Mouse (Mus musculus) lung, postnatal 0 days (tissue): ENCODE data around the gene Klf12. TPM values are rescaled to one million over a fixed set of nuclear protein-coding genes. Genes with fewer than 3 reads are reported as not detected.
A peak's percentile ranks its signal among the peaks of the same experiment; 100 is the strongest.

Experiments
- ATAC-seq: fragments of 200-750 bp; cut with Nextera tagmentation; 2 replicates; pipeline ENCODE4 v1.8.0; 2017; ENCODE audit warnings: moderate library complexity
- DNase-seq: peaks from one replicate; pipeline ENCODE4 v3.0.0-alpha.2; 2016; ENCODE audit warnings: low spot score
- H3K27ac ChIP-seq: fragments of 300-500 bp; sonication (generic); 2 replicates; pipeline ENCODE4 v1.5.1; 2014; ENCODE audit warnings: antibody characterized with exemption, mild to moderate bottlenecking, low read length, mixed read lengths
- H3K27me3 ChIP-seq: fragments of 300-500 bp; sonication (generic); replicated peaks from 2 replicates; pipeline ENCODE4 v1.6.1; 2014; ENCODE audit warnings: low read length, mixed read lengths; ENCODE audit not compliant: insufficient read depth
- H3K36me3 ChIP-seq: fragments of 300-500 bp; sonication (generic); 2 replicates; pipeline ENCODE4 v1.6.1; 2014; ENCODE audit warnings: low read length, mixed read lengths; ENCODE audit not compliant: insufficient read depth
- H3K4me1 ChIP-seq: fragments of 300-500 bp; sonication (generic); 2 replicates; pipeline ENCODE4 v1.6.1; 2014; ENCODE audit warnings: antibody characterized with exemption, low read depth, low read length, mixed read lengths; ENCODE audit not compliant: insufficient read depth
- H3K4me2 ChIP-seq: fragments of 300-500 bp; sonication (generic); replicated peaks from 2 replicates; pipeline ENCODE4 v1.6.1; 2014; ENCODE audit warnings: low read depth, mild to moderate bottlenecking, low read length, moderate library complexity, mixed read lengths
- H3K4me3 ChIP-seq: fragments of 300-500 bp; sonication (generic); 2 replicates; pipeline ENCODE4 v1.5.1; 2014; ENCODE audit warnings: low read depth, low read length
- H3K9ac ChIP-seq: fragments of 300-500 bp; sonication (generic); replicated peaks from 2 replicates; pipeline ENCODE4 v1.6.1; 2014; ENCODE audit warnings: low read depth, mild to moderate bottlenecking
- H3K9me3 ChIP-seq: fragments of 300-500 bp; sonication (generic); 2 replicates; pipeline ENCODE4 v1.6.1; 2016; ENCODE audit warnings: low read length, mixed read lengths
- CTCF ChIP-seq: IDR thresholded peaks from 2 replicates; pipeline ENCODE4 v1.5.1; 2016; ENCODE audit warnings: antibody characterized with exemption, mild to moderate bottlenecking
- EP300 ChIP-seq: IDR thresholded peaks from 2 replicates; pipeline ENCODE4 v1.6.1; 2016; ENCODE audit warnings: antibody characterized with exemption, mild to moderate bottlenecking, control low read depth
- WGBS: fragments of 180-500 bp; shearing (Covaris S2); extraction: QIAGEN DNeasy Blood & Tissue Kit; methylation state at CpG from one replicate; pipeline ENCODE4 v1.1.7; 2014; 5-methylcytosine and 5-hydroxymethylcytosine counted together
- polyA plus RNA-seq: library from polyadenylated mRNA; unstranded; fragments of >200 nt; fragmentation: Nextera tagmentation; extraction: Ambion mirVana; gene quantifications from 2 replicates; pipeline ENCODE4 v1.2.1, GENCODE M21; 2015

Gene Klf12
- polyA plus RNA-seq, 1 experiment from 2014 or later, result 5.2 TPM

DNA sequence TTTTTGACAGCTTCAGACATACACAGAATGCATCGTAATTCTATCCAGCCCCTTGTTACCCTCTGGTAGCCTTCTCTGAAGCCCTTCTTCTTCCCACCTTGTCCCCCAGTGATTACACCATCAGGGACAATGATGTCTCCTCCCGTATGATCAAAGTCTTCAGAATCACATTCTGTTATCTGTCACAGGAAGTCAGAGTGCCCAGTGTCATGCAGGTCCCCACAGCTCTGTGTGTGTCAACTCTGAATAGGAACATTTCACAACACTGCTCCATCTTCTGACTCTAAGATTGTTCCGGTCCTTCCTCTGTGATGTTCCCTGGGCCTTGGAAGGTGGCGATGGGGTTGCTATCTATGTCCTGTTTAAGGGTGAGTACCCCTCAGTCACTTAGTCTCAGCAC, 62.2 kb downstream of the Klf12 start:
- Histone ChIP-seq H3K4me3 (no peak overlapping the region), H3K4me2 (no peak overlapping the region), H3K9me3 (no peaks in the 10 kb centered on the region), H3K27me3 (no peaks in the 10 kb centered on the region), H3K27ac (no peak overlapping the region), H3K4me1 (no peaks in the 10 kb centered on the region), H3K9ac (no peak overlapping the region), H3K36me3 (no peaks in the 10 kb centered on the region)
- ATAC-seq (no peak), DNase-seq (no peak)
- WGBS, result 76% methylated on average over 4 of the region's 4 CpGs
- TF ChIP-seq EP300, result no peak
- no peak for TF ChIP-seq CTCF

DNA sequence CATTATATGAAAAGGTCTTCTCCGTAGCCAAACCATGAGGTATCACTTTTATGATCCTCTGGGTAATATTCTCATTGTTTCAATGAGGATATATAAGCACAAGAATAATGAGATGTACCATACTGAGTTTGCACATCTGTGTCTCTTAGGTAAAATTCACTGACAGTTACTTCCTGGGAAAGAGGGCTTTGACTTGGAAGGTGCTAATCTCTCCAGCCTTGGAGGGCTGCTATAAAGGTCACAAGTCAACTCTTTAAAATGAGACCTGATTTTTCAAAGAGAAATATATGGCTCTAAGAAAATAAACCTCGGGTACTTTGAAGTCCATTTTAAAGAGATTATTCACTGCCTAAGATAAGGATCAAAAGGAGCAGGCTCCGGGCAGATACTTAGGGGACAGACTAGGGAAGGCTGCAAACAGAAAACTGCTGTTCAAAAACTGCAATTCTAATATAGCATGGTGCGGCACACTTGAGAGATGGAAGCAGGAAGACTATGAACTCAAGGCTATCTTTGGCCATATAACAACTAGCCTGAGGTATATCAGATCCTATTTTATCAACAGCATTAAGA, 69.2 kb downstream of the Klf12 start:
- 35% methylated on average over 4 of the region's 4 CpGs for WGBS
- Histone ChIP-seq H3K9ac (no peak overlapping the region), H3K4me1 (no peaks in the 10 kb centered on the region), H3K4me3 (no peak overlapping the region), H3K27ac (no peak overlapping the region), H3K9me3 (no peaks in the 10 kb centered on the region), H3K27me3 (no peaks in the 10 kb centered on the region), H3K36me3 (no peaks in the 10 kb centered on the region), H3K4me2 (no peak overlapping the region)
- DNase-seq (no peak), ATAC-seq (no peak)
- TF ChIP-seq CTCF (no peak), EP300 (no peak)

DNA sequence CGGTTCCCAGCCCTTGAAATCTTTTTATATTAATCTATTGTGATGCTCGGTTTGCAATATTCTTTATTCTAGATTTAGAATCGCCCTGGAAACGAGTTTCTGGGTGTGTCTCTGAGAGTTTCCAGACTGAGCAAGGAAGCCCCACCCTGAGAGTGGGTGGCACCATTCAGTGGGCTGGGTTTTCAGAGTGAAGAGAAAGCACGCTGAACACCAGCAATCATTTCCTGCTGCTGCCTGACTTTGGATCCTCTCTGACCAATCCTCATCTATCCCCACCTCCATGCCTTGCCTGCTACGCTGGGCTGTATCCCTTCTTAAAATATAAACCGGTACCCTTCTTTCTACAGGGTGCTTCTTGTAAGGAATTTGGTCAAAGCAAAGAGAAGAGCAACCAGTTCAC, 71.4 kb downstream of the Klf12 start:
- Histone ChIP-seq H3K27me3 (no peaks in the 10 kb centered on the region), H3K4me1 (no peaks in the 10 kb centered on the region), H3K27ac (no peak overlapping the region), H3K9ac (no peak overlapping the region), H3K4me3 (no peak overlapping the region), H3K36me3 (no peaks in the 10 kb centered on the region), H3K9me3 (no peaks in the 10 kb centered on the region), H3K4me2 (no peak overlapping the region)
- no peak for TF ChIP-seq CTCF
- no peak for TF ChIP-seq EP300
- 71% methylated on average over 7 of the region's 7 CpGs for WGBS
- DNase-seq, result peak; percentile 22
- ATAC-seq, result 0 out of 2 replicates have a peak, but pooled peaks have one; percentile 40

DNA sequence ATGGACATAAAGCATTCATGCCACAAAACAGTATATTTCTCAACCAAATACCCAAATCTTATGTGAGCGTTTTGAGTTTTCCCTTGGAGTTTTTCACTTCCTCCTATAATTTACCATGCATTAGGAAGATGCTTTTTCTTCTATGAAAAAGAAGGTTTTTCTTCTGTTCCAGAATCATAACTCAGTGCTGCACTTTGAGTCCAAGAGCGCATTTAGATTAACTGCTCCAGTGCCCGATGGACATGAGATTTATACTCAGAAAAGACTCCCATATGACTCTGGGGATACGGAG, 72.7 kb downstream of the Klf12 start:
- Histone ChIP-seq H3K27ac (no peak overlapping the region), H3K9me3 (no peaks in the 10 kb centered on the region), H3K4me1 (no peaks in the 10 kb centered on the region), H3K4me2 (no peak overlapping the region), H3K27me3 (no peaks in the 10 kb centered on the region), H3K9ac (no peak overlapping the region), H3K4me3 (no peak overlapping the region), H3K36me3 (no peaks in the 10 kb centered on the region)
- no peak for ATAC-seq
- no peak for DNase-seq
- no peak for TF ChIP-seq EP300
- TF ChIP-seq CTCF, result no peak
- 96% methylated on average over 4 of the region's 4 CpGs for WGBS

DNA sequence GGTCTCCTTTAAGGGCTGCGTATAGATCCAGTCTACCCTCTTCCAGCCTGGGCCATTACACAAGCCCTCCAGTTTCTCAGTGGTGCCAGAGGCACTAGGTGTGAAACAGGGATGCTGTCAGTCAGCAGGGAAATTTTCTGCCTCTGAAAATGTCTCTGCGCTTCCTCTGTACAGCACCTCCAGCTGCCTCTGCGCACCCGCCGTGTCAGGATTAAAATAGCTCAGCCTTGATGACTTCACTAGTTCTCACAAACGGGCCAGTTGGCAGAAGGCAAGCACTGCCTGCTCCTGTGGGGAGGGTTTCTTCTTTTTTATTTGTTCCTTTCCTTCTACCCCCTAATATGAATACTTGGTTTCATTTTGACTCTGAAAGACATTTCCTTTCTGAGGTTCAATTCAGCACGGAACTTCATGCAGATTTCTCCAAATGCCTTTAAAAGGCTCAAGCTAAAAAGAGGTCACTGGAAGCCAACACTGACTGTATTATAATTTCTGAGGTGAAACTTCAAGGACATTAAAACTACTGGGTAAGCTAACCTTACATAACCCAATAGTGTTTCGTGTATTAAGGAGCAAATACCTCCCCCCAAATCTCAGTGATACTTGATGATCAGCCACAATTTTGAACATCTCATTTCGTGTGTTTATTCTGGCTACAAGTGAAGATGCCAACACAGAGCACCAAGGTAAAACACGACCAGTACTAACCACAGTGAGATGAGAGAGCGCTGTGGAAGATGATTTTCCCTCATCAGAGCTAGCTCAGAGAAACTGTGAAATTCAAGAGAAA, 73.2 kb downstream of the Klf12 start:
- Histone ChIP-seq H3K27me3 (no peaks in the 10 kb centered on the region), H3K4me1 (no peaks in the 10 kb centered on the region), H3K9me3 (no peaks in the 10 kb centered on the region), H3K9ac (no peak overlapping the region), H3K4me2 (no peak overlapping the region), H3K27ac (no peak overlapping the region), H3K4me3 (no peak overlapping the region), H3K36me3 (no peaks in the 10 kb centered on the region)
- no peak for ATAC-seq
- no peak for TF ChIP-seq EP300
- no peak for TF ChIP-seq CTCF
- no peak for DNase-seq
- WGBS, result 59% methylated on average over 11 of the region's 11 CpGs

DNA sequence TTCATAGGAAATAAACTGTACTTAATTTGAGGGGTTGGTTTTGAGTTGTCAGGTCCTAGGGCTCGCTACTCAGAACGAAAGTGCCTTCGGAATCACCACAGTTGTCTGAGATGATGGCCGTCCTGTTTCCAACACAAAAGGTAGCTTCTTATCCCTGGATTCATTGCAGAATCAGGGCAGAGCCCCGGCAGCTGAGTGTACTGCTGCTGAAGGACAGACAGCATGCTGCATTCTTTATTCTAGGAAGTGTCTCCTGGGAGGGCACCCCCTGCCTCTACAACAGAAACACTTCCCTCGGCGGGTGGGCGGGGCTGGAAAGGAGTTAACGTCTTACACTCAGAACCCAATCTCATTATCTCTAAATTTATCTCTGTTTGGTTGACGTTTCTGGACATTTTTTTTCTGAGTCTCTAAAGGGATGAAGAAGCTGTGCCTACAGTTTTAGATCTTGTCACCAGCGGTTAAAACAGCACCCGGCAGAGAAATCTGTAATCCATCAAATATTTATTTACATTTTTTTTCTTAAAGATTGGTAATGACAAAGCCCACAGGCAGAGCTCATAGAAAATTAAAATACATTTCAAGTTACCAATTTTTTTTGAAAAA, 74.6 kb downstream of the Klf12 start:
- Histone ChIP-seq H3K9me3 (no peaks in the 10 kb centered on the region), H3K4me2 (no peak overlapping the region), H3K27ac (no peak overlapping the region), H3K27me3 (no peaks in the 10 kb centered on the region), H3K4me3 (no peak overlapping the region), H3K36me3 (no peaks in the 10 kb centered on the region), H3K4me1 (no peaks in the 10 kb centered on the region), H3K9ac (no peak overlapping the region)
- ATAC-seq, result no peak
- TF ChIP-seq EP300 (no peak), CTCF (no peak)
- 44% methylated on average over 12 of the region's 12 CpGs for WGBS
- DNase-seq, result no peak
